Comparison of ENCODE assay signal across 11 mouse cellular contexts in genomic region chr17:28869412-28870110, GRCm38 (mm10). TPM values are rescaled to one million over a fixed set of nuclear protein-coding genes. Genes with fewer than 3 reads are reported as not detected.
DNase-seq lines count a peak whose midpoint lies in the region; ATAC-seq and TF ChIP-seq lines count a peak whose summit lies in the region.
"Had no signal": no experiment of that assay in that cellular context is flagged by ENCODE, and none has a peak within 500 bp of the region (broad histone marks: within the 10 kb centered on the region; RNA-seq: fewer than 3 reads in every experiment).

No protein-coding gene starts in this region.

- no peak overlapping the region for H3K9ac ChIP-seq in neural tube, embryonic 14.5 days (replicated peaks; ENCODE audit: low read depth, low read length)
- H3K9ac ChIP-seq: embryonic facial prominence, embryonic 12.5 days had no signal

- H3K9me3 ChIP-seq in neural tube, embryonic 14.5 days (ENCODE audit: control insufficient read depth, low read length), result no peaks in the 10 kb centered on the region
- H3K9me3 ChIP-seq: embryonic facial prominence, embryonic 12.5 days had no signal

- H3K27ac ChIP-seq in cortical plate, adult 2 months (ENCODE audit: insufficient read depth, low read length), result peak overlapping the region; percentile 68
- peak overlapping the region; percentile 71 for H3K27ac ChIP-seq in neural tube, embryonic 14.5 days (ENCODE audit: low read depth, low read length)
- H3K27ac ChIP-seq: embryonic facial prominence, embryonic 12.5 days had no signal

- WGBS in neural tube, embryonic 14.5 days, result 47% methylated on average over 9 of the region's 9 CpGs

- H3K4me2 ChIP-seq in neural tube, embryonic 14.5 days (ENCODE audit: low read depth, low read length), result no peak overlapping the region
- H3K4me2 ChIP-seq: embryonic facial prominence, embryonic 12.5 days had no signal

- TF ChIP-seq POLR2A in cortical plate, adult 2 months (IDR thresholded peaks at IDR 0.05; ENCODE audit: extremely low read depth, insufficient read depth, low read length), result peak; percentile 97

- no peak for TF ChIP-seq CTCF in cortical plate, adult 2 months (IDR thresholded peaks at IDR 0.05; ENCODE audit: extremely low read depth, insufficient read depth, low read length)

- peak; percentile 62 to 74 for DNase-seq in frontal cortex, postnatal 14 days (ENCODE audit: low spot score in 2 of 2)
- peak; percentile 64 to 78 for DNase-seq in left cerebral cortex, adult 18-20 months (ENCODE audit: low spot score in 2 of 2)
- DNase-seq in urinary bladder, postnatal 14 days (ENCODE audit: low spot score), result no peak
- no peak for DNase-seq in kidney, adult 18-20 months
- DNase-seq: heart, postnatal 14 days had no signal

- H3K27me3 ChIP-seq in neural tube, embryonic 14.5 days (ENCODE audit: control insufficient read depth, insufficient read depth, low read length), result no peaks in the 10 kb centered on the region
- H3K27me3 ChIP-seq: embryonic facial prominence, embryonic 12.5 days had no signal

- peak; percentile 96 for ATAC-seq in neural tube, embryonic 14.5 days (ENCODE audit: low read depth)
- ATAC-seq in activated CD4-positive, CD25-positive, alpha-beta regulatory T cell, adult 4 months, result no peak
- ATAC-seq in monocyte, adult 5-6 weeks (replicated peaks; ENCODE audit: insufficient number of reproducible peaks, low FRiP score, low TSS enrichment, poor library complexity, severe bottlenecking), result no peak

- peaks cover 3% of the 10 kb centered on the region; the same call in 1 of the 2 replicates for H3K4me1 ChIP-seq in cortical plate, adult 2 months (ENCODE audit: control insufficient read depth, insufficient read depth, low read length)
- peaks cover 11% of the 10 kb centered on the region for H3K4me1 ChIP-seq in neural tube, embryonic 14.5 days (ENCODE audit: control insufficient read depth, insufficient read depth, low read length)
- H3K4me1 ChIP-seq: embryonic facial prominence, embryonic 12.5 days had no signal

- no peaks in the 10 kb centered on the region for H3K36me3 ChIP-seq in neural tube, embryonic 14.5 days (ENCODE audit: control insufficient read depth, insufficient read depth, low read length)
- H3K36me3 ChIP-seq: embryonic facial prominence, embryonic 12.5 days had no signal

- no peak overlapping the region for H3K4me3 ChIP-seq in cortical plate, adult 2 months (ENCODE audit: insufficient read depth, low read length)
- no peak overlapping the region for H3K4me3 ChIP-seq in neural tube, embryonic 14.5 days (ENCODE audit: low read depth, low read length)
- H3K4me3 ChIP-seq: embryonic facial prominence, embryonic 12.5 days had no signal

RNA-seq across cellular contexts. Expression of gene Pnpla1, which starts 11.3 kb away (rescaled TPM):
- 0.32 and 0.40 TPM in 2 replicates for polyA plus RNA-seq in cortical plate, adult 2 months (2012; rRNA removed)
- under 1 TPM; 0.53 to 0.54 TPM for total RNA-seq in left cerebral cortex, adult 18-20 months (2021)
- polyA plus RNA-seq in neural tube, embryonic 14.5 days (2014; fragmentation: Nextera tagmentation; extraction: Ambion mirVana), result 0.07 TPM in 1 of 2 replicates, not detected in the other
- not detected for polyA plus RNA-seq in activated CD4-positive, CD25-positive, alpha-beta regulatory T cell, adult 4 months (2017; shearing (Covaris generic))
- total RNA-seq in monocyte, adult 5-6 weeks (2017), result not detected in 3 replicates
- total RNA-seq: heart, postnatal 14 days; liver, adult 2 months had no signal
- polyA plus RNA-seq: liver, adult 2 months had no signal

RNA-seq across cellular contexts. Expression of gene 4930539E08Rik, which starts 45.6 kb away (rescaled TPM):
- 7.6 and 7.9 TPM in 2 replicates for polyA plus RNA-seq in cortical plate, adult 2 months (2012; rRNA removed)
- total RNA-seq in left cerebral cortex, adult 18-20 months (2021), result 10 to 100 TPM in 1 of 2 experiments, 1 to 10 TPM in 1; 8.6 to 10.7 TPM
- 0.42 and 0.48 TPM in 2 replicates for polyA plus RNA-seq in neural tube, embryonic 14.5 days (2014; fragmentation: Nextera tagmentation; extraction: Ambion mirVana)
- 1 to 10 TPM; 1.5 to 1.6 TPM for polyA plus RNA-seq in activated CD4-positive, CD25-positive, alpha-beta regulatory T cell, adult 4 months (2017; shearing (Covaris generic))
- 0.38 to 0.78 TPM in 2 of 3 replicates, not detected in the other for total RNA-seq in monocyte, adult 5-6 weeks (2017)

Comparison
In these comparisons a context has a peak if more than half of its experiments do, and no peak if none do; other contexts are left out.
1. DNase-seq: peak in frontal cortex, postnatal 14 days (2 of 2) and left cerebral cortex, adult 18-20 months (2 of 2); none in urinary bladder, postnatal 14 days (single experiment) and kidney, adult 18-20 months (single experiment).